Mouse (Mus musculus) neural tube, embryonic 13.5 days (tissue): Measurements from ENCODE around the gene Rnf150. TPM values are rescaled to one million over a fixed set of nuclear protein-coding genes. Genes with fewer than 3 reads are reported as not detected.

Experiments
- ATAC-seq: fragments of 200-750 bp; cut with Nextera tagmentation; 2 replicates; pipeline ENCODE4 v1.8.0; 2017; ENCODE audit warnings: low read depth, mild to moderate bottlenecking, moderate TSS enrichment, moderate library complexity
- H3K27ac ChIP-seq: fragments of 300-500 bp; sonication (generic); replicated peaks from 2 replicates; pipeline ENCODE4 v1.5.1; 2015; ENCODE audit warnings: moderate library complexity, mild to moderate bottlenecking, inconsistent platforms
- H3K27me3 ChIP-seq: fragments of 300-500 bp; sonication (generic); 2 replicates; pipeline ENCODE4 v1.6.1; 2015; ENCODE audit warnings: mild to moderate bottlenecking, inconsistent platforms
- H3K36me3 ChIP-seq: fragments of 300-500 bp; sonication (generic); 2 replicates; pipeline ENCODE4 v1.6.1; 2015; ENCODE audit warnings: mild to moderate bottlenecking, inconsistent platforms
- H3K4me1 ChIP-seq: fragments of 300-500 bp; sonication (generic); replicated peaks from 2 replicates; pipeline ENCODE4 v1.6.1; 2015; ENCODE audit warnings: inconsistent platforms
- H3K4me2 ChIP-seq: fragments of 300-500 bp; sonication (generic); 2 replicates; pipeline ENCODE4 v1.6.1; 2015; ENCODE audit warnings: inconsistent platforms, mild to moderate bottlenecking, moderate library complexity
- H3K4me3 ChIP-seq: fragments of 300-500 bp; sonication (generic); 2 replicates; pipeline ENCODE4 v1.5.1; 2015; ENCODE audit warnings: mild to moderate bottlenecking, inconsistent platforms
- H3K9ac ChIP-seq: fragments of 300-500 bp; sonication (generic); 2 replicates; pipeline ENCODE4 v1.6.1; 2015; ENCODE audit warnings: moderate library complexity, mild to moderate bottlenecking, inconsistent platforms
- H3K9me3 ChIP-seq: fragments of 300-500 bp; sonication (generic); 2 replicates; pipeline ENCODE4 v1.6.1; 2016; ENCODE audit warnings: inconsistent platforms
- WGBS: fragments of 180-500 bp; shearing (Covaris S2); methylation state at CpG from one replicate; pipeline ENCODE4 v1.1.7; 2015; 5-methylcytosine and 5-hydroxymethylcytosine counted together
- polyA plus RNA-seq: library from polyadenylated mRNA; unstranded; fragments of >200 nt; fragmentation: Nextera tagmentation; extraction: Ambion mirVana; gene quantifications from 2 replicates; pipeline ENCODE4 v1.2.1, GENCODE M21; 2015

Rnf150 gene
- polyA plus RNA-seq, 1 experiment from 2014 or later = 3.0 TPM

- whole genome bisulfite sequencing = 96% methylated on average over 2 of the region's 2 CpGs
- no peak overlapping the region for H3K4me3 ChIP-seq
- H3K9ac ChIP-seq = no peak overlapping the region
- H3K27ac ChIP-seq = no peak overlapping the region
- no peak overlapping the region for H3K4me2 ChIP-seq
- H3K9me3 ChIP-seq = no peaks in the 10 kb centered on the region
- ATAC-seq = no peak
- no peaks in the 10 kb centered on the region for H3K36me3 ChIP-seq
- H3K27me3 ChIP-seq = no peaks in the 10 kb centered on the region
- H3K4me1 ChIP-seq = peaks cover 10% of the 10 kb centered on the region
These were observed 33.6 kb downstream of the Rnf150 start for GRCm38 (mm10) chr8:82896796-82897195.

GRCm38 (mm10) chr8:82897628-82898458 lies 34.7 kb downstream of the Rnf150 start:
- Histone ChIP-seq H3K4me2 (no peak overlapping the region), H3K4me3 (no peak overlapping the region), H3K27me3 (no peaks in the 10 kb centered on the region), H3K4me1 (peaks cover 14% of the 10 kb centered on the region), H3K9me3 (no peaks in the 10 kb centered on the region), H3K27ac (no peak overlapping the region), H3K9ac (no peak overlapping the region), H3K36me3 (no peaks in the 10 kb centered on the region)
- 87% methylated on average over 3 of the region's 3 CpGs for WGBS
- ATAC-seq = no peak

- WGBS = 90% methylated on average over 8 of the region's 8 CpGs
- no peak overlapping the region for H3K4me3 ChIP-seq
These were observed 35.3 kb downstream of the Rnf150 start for GRCm38 (mm10) chr8:82898459-82898841.

GRCm38 (mm10) chr8:82900958-82901357 lies 37.8 kb downstream of the Rnf150 start:
- H3K27ac ChIP-seq = peak overlapping the region; percentile 68
- H3K9me3 ChIP-seq = no peaks in the 10 kb centered on the region
- peak; percentile 8; the same call in 1 of the 2 replicates for ATAC-seq

More at GRCm38 (mm10) chr8:82898459-82898841, 35.3 kb downstream of the Rnf150 start:
- ATAC-seq = no peak
- H3K4me1 ChIP-seq = peaks cover 20% of the 10 kb centered on the region
- no peaks in the 10 kb centered on the region for H3K9me3 ChIP-seq
- H3K27me3 ChIP-seq = no peaks in the 10 kb centered on the region
- no peak overlapping the region for H3K27ac ChIP-seq
- no peaks in the 10 kb centered on the region for H3K36me3 ChIP-seq
- H3K9ac ChIP-seq = no peak overlapping the region
- H3K4me2 ChIP-seq = no peak overlapping the region

GRCm38 (mm10) chr8:82901549-82902138 lies 38.5 kb downstream of the Rnf150 start:
- no peaks in the 10 kb centered on the region for H3K27me3 ChIP-seq
- H3K4me3 ChIP-seq = no peak overlapping the region
- H3K4me2 ChIP-seq = peak overlapping the region; percentile 5; the same call in 1 of the 2 replicates
- ATAC-seq = peak; percentile 43
- WGBS = 40% methylated on average over 12 of the region's 12 CpGs
- no peak overlapping the region for H3K9ac ChIP-seq
- peaks cover 25% of the 10 kb centered on the region for H3K4me1 ChIP-seq
- no peaks in the 10 kb centered on the region for H3K9me3 ChIP-seq
- peak overlapping the region; percentile 68 for H3K27ac ChIP-seq
- H3K36me3 ChIP-seq = no peaks in the 10 kb centered on the region

More at GRCm38 (mm10) chr8:82900958-82901357, 37.8 kb downstream of the Rnf150 start:
- Histone ChIP-seq H3K4me2 (0 out of 2 replicates have a peak overlapping the region, but pooled peaks have one; percentile 5), H3K4me3 (no peak overlapping the region), H3K9ac (no peak overlapping the region), H3K27me3 (no peaks in the 10 kb centered on the region), H3K36me3 (no peaks in the 10 kb centered on the region), H3K4me1 (peaks cover 25% of the 10 kb centered on the region)
- WGBS = 80% methylated on average over 4 of the region's 4 CpGs

GRCm38 (mm10) chr8:82903497-82903896 lies 40.3 kb downstream of the Rnf150 start:
- Histone ChIP-seq H3K4me3 (no peak overlapping the region), H3K4me2 (no peak overlapping the region), H3K27ac (no peak overlapping the region), H3K9ac (no peak overlapping the region), H3K4me1 (peaks cover 25% of the 10 kb centered on the region), H3K9me3 (no peaks in the 10 kb centered on the region), H3K27me3 (no peaks in the 10 kb centered on the region), H3K36me3 (no peaks in the 10 kb centered on the region)
- ATAC-seq = no peak
- 85% methylated on average over 3 of the region's 3 CpGs for WGBS

- ATAC-seq = no peak
- Histone ChIP-seq H3K9me3 (no peaks in the 10 kb centered on the region), H3K4me1 (peaks cover 11% of the 10 kb centered on the region; the same call in 1 of the 2 replicates), H3K4me2 (no peak overlapping the region), H3K4me3 (no peak overlapping the region), H3K27me3 (no peaks in the 10 kb centered on the region), H3K36me3 (no peaks in the 10 kb centered on the region), H3K9ac (no peak overlapping the region), H3K27ac (no peak overlapping the region)
- WGBS = 85% methylated on average over 3 of the region's 3 CpGs
These were observed 44.1 kb downstream of the Rnf150 start for GRCm38 (mm10) chr8:82907271-82907670.

- Histone ChIP-seq H3K9me3 (no peaks in the 10 kb centered on the region), H3K36me3 (no peaks in the 10 kb centered on the region), H3K9ac (no peak overlapping the region), H3K4me2 (no peak overlapping the region), H3K27ac (no peak overlapping the region), H3K4me1 (no peaks in the 10 kb centered on the region), H3K4me3 (no peak overlapping the region), H3K27me3 (no peaks in the 10 kb centered on the region)
- no peak for ATAC-seq
These were observed 48.3 kb downstream of the Rnf150 start for GRCm38 (mm10) chr8:82911436-82911835.

- ATAC-seq = no peak
- WGBS = 85% methylated on average over 4 of the region's 4 CpGs
- Histone ChIP-seq H3K36me3 (no peaks in the 10 kb centered on the region), H3K4me1 (no peaks in the 10 kb centered on the region), H3K4me3 (no peak overlapping the region), H3K27me3 (no peaks in the 10 kb centered on the region), H3K27ac (no peak overlapping the region), H3K9me3 (no peaks in the 10 kb centered on the region), H3K9ac (no peak overlapping the region), H3K4me2 (no peak overlapping the region)
These were observed 49.1 kb downstream of the Rnf150 start for GRCm38 (mm10) chr8:82912282-82912681.

GRCm38 (mm10) chr8:82914543-82914942 lies 51.4 kb downstream of the Rnf150 start:
- Histone ChIP-seq H3K4me1 (peaks cover 8% of the 10 kb centered on the region), H3K4me3 (no peak overlapping the region), H3K4me2 (no peak overlapping the region), H3K36me3 (no peaks in the 10 kb centered on the region), H3K9ac (no peak overlapping the region), H3K27me3 (no peaks in the 10 kb centered on the region), H3K27ac (no peak overlapping the region), H3K9me3 (no peaks in the 10 kb centered on the region)
- ATAC-seq = no peak
- 82% methylated on average over 3 of the region's 3 CpGs for WGBS

GRCm38 (mm10) chr8:82916851-82917539 lies 53.8 kb downstream of the Rnf150 start:
- 76% methylated on average over 1 of the region's 1 CpGs for WGBS
- peaks cover 17% of the 10 kb centered on the region for H3K4me1 ChIP-seq
- H3K4me2 ChIP-seq = no peak overlapping the region
- no peaks in the 10 kb centered on the region for H3K36me3 ChIP-seq
- H3K4me3 ChIP-seq = no peak overlapping the region
- no peak overlapping the region for H3K9ac ChIP-seq
- H3K27ac ChIP-seq = no peak overlapping the region
- no peak for ATAC-seq
- no peaks in the 10 kb centered on the region for H3K27me3 ChIP-seq
- no peaks in the 10 kb centered on the region for H3K9me3 ChIP-seq
